Mouse (Mus musculus) limb, embryonic 12.5 days (tissue): ENCODE measurements around the gene Pkm. TPM values are rescaled to one million over a fixed set of nuclear protein-coding genes. Genes with fewer than 3 reads are reported as not detected.
A peak's percentile ranks its signal among the peaks of the same experiment; 100 is the strongest.

ENCODE experiments used
- ATAC-seq: fragments of 200-750 bp; cut with Nextera tagmentation; 2 replicates; pipeline ENCODE4 v1.8.0; 2017; ENCODE audit warnings: low read depth, moderate TSS enrichment; ENCODE audit not compliant: insufficient number of reproducible peaks, insufficient read depth, low FRiP score, low TSS enrichment
- H3K27ac ChIP-seq: fragments of 300-500 bp; sonication (generic); 2 replicates; pipeline ENCODE4 v1.5.1; 2016; ENCODE audit warnings: mild to moderate bottlenecking, moderate library complexity
- H3K27me3 ChIP-seq: fragments of 300-500 bp; sonication (generic); 2 replicates; pipeline ENCODE4 v1.6.1; 2016; ENCODE audit warnings: mild to moderate bottlenecking, moderate library complexity
- H3K36me3 ChIP-seq: fragments of 300-500 bp; sonication (generic); 2 replicates; pipeline ENCODE4 v1.6.1; 2016; ENCODE audit warnings: mild to moderate bottlenecking, moderate library complexity
- H3K4me1 ChIP-seq: fragments of 300-500 bp; sonication (generic); replicated peaks from 2 replicates; pipeline ENCODE4 v1.6.1; 2016
- H3K4me2 ChIP-seq: fragments of 300-500 bp; sonication (generic); 2 replicates; pipeline ENCODE4 v1.6.1; 2016; ENCODE audit warnings: mild to moderate bottlenecking, moderate library complexity
- H3K4me3 ChIP-seq: fragments of 300-500 bp; sonication (generic); replicated peaks from 2 replicates; pipeline ENCODE4 v1.5.1; 2016; ENCODE audit warnings: mild to moderate bottlenecking
- H3K9ac ChIP-seq: fragments of 300-500 bp; sonication (generic); replicated peaks from 2 replicates; pipeline ENCODE4 v1.6.1; 2016; ENCODE audit warnings: mild to moderate bottlenecking, moderate library complexity
- H3K9me3 ChIP-seq: fragments of 300-500 bp; sonication (generic); 2 replicates; pipeline ENCODE4 v1.6.1; 2016; ENCODE audit warnings: mild to moderate bottlenecking, moderate library complexity
- WGBS: fragments of 180-500 bp; shearing (Covaris S2); methylation state at CpG from one replicate; pipeline ENCODE4 v1.1.7; 2016; 5-methylcytosine and 5-hydroxymethylcytosine counted together
- polyA plus RNA-seq: library from polyadenylated mRNA; unstranded; fragments of >200 nt; fragmentation: Nextera tagmentation; extraction: Ambion mirVana; gene quantifications from 2 replicates; pipeline ENCODE4 v1.2.1, GENCODE M21; 2016

Gene Pkm
- polyA plus RNA-seq, 1 experiment from 2014 or later, result 1,668 TPM

DNA sequence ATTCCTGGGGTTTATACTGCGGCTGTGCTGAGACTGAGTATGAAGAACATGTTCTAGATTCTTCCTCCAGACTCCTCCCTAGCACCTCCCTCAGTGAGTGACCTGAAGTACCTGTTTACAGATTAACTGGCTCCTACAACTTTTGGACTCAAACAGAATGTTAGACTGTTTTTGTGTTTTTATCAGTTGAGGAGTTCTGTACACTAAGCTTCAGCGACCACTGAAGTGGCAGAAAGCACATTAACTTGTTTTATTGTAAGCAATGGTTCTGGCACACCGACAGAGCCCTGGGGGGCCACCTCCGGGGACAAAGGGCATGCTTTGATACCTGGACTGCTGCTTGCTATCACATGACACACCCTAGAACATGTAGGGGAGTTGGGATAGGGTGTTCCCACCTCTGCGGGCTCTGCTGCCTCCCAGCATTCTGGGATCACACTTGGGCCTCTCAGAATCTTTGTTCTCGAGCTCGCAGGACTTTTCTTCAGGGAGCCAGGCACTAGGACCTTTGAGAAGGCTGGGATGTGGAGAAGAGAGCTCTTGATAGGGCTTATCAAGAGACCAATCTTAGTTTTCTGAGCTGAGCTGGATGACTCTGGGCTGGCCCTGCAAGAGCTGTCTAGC is 60.2 kb downstream of the Pkm start:
- no peak for ATAC-seq
- Histone ChIP-seq H3K4me2 (no peak overlapping the region), H3K9ac (no peak overlapping the region), H3K27me3 (no peaks in the 10 kb centered on the region), H3K9me3 (no peaks in the 10 kb centered on the region), H3K27ac (no peak overlapping the region), H3K36me3 (no peaks in the 10 kb centered on the region), H3K4me3 (no peak overlapping the region), H3K4me1 (no peaks in the 10 kb centered on the region)
- WGBS, result 76% methylated on average over 7 of the region's 7 CpGs

GRCm38 (mm10) chr9:59718237-59718636 is 62.1 kb downstream of the Pkm start:
- 87% methylated on average over 4 of the region's 4 CpGs for WGBS
- H3K27ac ChIP-seq, result no peak overlapping the region
- no peak for ATAC-seq
- no peak overlapping the region for H3K4me2 ChIP-seq
- H3K36me3 ChIP-seq, result no peaks in the 10 kb centered on the region
- H3K4me3 ChIP-seq, result no peak overlapping the region
- no peak overlapping the region for H3K9ac ChIP-seq
- peaks cover 2% of the 10 kb centered on the region; the same call in 1 of the 2 replicates for H3K27me3 ChIP-seq
- H3K9me3 ChIP-seq, result no peaks in the 10 kb centered on the region
- peaks cover 1% of the 10 kb centered on the region for H3K4me1 ChIP-seq

DNA sequence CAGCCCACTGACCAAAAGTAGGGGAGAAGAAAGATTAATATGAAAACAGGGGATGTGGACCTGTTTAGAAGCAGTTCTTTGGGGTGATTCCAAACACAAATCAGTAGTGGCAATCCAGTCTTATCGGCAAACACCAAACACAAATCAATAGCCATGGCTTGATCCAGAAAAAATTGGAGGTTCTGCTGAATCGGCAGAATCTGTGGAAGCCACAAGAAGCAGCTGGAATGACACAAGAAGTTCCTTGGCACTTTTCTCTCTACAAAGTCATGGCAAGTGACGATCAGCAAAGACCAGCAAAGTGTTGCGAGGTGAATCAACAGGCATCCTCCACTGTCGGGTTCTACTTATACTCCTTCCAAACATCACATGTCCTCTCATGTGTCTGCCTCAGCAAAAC is 65.0 kb downstream of the Pkm start:
- WGBS, result 85% methylated on average over 5 of the region's 5 CpGs

DNA sequence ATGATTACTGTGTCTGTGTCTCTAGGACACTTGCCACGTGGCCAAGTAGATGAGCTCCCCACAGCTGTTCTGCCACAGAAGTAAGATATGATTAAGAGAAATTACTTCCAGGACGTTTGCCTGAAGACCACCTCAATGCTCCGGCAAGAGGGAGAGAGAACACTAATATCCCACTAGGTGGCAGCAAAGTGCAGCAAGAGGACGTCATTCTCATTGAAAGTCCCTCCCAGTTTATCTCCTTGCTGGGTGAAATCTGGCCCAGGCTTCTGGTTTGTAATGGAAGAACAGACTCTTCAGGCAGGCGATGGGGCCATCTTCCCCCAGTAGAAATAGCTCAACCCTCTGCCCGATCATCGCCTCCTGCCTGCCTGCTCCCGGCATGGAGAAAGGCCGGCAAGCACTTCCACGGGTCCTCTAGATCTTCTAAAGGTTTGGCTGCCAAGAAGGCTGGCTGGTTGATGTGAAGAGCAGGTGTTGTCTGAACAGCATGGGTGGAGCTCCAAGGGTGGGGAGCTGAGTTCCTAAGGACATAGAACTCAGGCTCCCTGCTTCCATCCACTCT is 67.0 kb downstream of the Pkm start:
- Histone ChIP-seq H3K36me3 (no peaks in the 10 kb centered on the region), H3K9me3 (no peaks in the 10 kb centered on the region), H3K4me3 (no peak overlapping the region), H3K4me1 (peaks cover 12% of the 10 kb centered on the region), H3K4me2 (peak overlapping the region; percentile 44), H3K9ac (no peak overlapping the region), H3K27ac (peak overlapping the region; percentile 75), H3K27me3 (peaks cover 2% of the 10 kb centered on the region; the same call in 1 of the 2 replicates)
- no peak for ATAC-seq
- 18% methylated on average over 10 of the region's 10 CpGs for WGBS

More for the DNA sequence above, 65.0 kb downstream of the Pkm start:
- ATAC-seq, result no peak
- Histone ChIP-seq H3K36me3 (no peaks in the 10 kb centered on the region), H3K4me3 (no peak overlapping the region), H3K27ac (no peak overlapping the region), H3K9ac (no peak overlapping the region), H3K4me1 (peaks cover 12% of the 10 kb centered on the region), H3K4me2 (no peak overlapping the region), H3K9me3 (no peaks in the 10 kb centered on the region), H3K27me3 (peaks cover 2% of the 10 kb centered on the region; the same call in 1 of the 2 replicates)

DNA sequence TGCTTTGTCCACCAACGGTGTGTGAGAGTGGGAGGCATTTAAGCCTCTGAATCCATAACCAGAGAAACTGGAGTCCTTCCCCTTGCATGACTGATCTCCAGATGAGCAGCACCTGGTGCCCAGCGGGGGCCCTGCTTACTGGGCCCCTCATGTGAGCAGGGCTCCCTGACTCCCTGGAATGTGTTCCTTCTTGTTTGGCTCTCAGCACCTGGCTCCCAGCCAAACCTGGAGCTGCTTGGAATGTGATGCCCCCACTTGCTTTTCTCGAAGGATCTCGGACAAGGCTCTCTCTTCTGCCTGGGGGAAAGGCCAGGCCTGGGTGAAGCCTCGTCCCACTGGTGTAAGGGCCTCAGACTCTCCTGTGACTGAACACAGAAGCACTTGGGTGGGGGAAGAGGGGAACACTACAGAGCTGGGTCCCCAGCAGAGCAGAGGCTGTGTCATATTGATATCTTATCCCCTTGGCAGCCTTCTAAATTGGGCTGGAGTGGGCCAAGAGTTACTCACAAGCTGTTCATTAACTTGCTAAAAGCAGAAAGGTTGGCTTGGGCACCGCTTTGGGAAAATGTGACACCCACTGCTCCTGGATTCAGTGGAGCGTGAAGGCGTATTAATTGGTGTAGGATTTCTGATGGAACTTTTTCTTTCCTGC is 67.7 kb downstream of the Pkm start:
- WGBS, result 59% methylated on average over 8 of the region's 8 CpGs
- H3K9ac ChIP-seq, result no peak overlapping the region
- H3K27me3 ChIP-seq, result peaks cover 2% of the 10 kb centered on the region; the same call in 1 of the 2 replicates
- ATAC-seq, result no peak
- H3K9me3 ChIP-seq, result no peaks in the 10 kb centered on the region
- H3K36me3 ChIP-seq, result no peaks in the 10 kb centered on the region
- 0 out of 2 replicates have a peak overlapping the region, but pooled peaks have one; percentile 44 for H3K4me2 ChIP-seq
- peaks cover 12% of the 10 kb centered on the region for H3K4me1 ChIP-seq
- no peak overlapping the region for H3K4me3 ChIP-seq
- H3K27ac ChIP-seq, result peak overlapping the region; percentile 75

DNA sequence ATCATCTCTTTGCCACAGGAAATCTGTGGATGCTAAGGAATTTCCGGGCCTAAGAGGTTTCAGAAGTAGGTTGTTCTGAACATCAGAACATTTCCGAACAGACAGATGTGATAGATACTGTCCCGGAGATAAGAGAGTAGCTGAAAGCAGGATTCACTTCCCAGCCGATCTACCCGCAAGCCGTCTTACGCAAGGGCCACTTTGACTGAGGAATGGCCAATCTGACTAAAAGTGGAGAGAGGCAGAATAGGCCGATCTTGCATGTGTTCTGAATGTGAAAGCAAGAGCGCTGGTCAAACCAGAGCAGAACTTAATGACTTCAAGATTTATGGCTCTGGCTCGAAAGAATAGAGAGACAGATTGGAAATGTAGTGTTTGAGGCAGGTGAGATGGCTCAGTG is 69.3 kb downstream of the Pkm start:
- Histone ChIP-seq H3K4me3 (no peak overlapping the region), H3K36me3 (no peaks in the 10 kb centered on the region), H3K9me3 (no peaks in the 10 kb centered on the region), H3K4me2 (no peak overlapping the region), H3K27me3 (peaks cover 2% of the 10 kb centered on the region; the same call in 1 of the 2 replicates), H3K4me1 (peaks cover 12% of the 10 kb centered on the region), H3K9ac (no peak overlapping the region), H3K27ac (no peak overlapping the region)
- WGBS, result 78% methylated on average over 10 of the region's 10 CpGs
- ATAC-seq, result no peak

DNA sequence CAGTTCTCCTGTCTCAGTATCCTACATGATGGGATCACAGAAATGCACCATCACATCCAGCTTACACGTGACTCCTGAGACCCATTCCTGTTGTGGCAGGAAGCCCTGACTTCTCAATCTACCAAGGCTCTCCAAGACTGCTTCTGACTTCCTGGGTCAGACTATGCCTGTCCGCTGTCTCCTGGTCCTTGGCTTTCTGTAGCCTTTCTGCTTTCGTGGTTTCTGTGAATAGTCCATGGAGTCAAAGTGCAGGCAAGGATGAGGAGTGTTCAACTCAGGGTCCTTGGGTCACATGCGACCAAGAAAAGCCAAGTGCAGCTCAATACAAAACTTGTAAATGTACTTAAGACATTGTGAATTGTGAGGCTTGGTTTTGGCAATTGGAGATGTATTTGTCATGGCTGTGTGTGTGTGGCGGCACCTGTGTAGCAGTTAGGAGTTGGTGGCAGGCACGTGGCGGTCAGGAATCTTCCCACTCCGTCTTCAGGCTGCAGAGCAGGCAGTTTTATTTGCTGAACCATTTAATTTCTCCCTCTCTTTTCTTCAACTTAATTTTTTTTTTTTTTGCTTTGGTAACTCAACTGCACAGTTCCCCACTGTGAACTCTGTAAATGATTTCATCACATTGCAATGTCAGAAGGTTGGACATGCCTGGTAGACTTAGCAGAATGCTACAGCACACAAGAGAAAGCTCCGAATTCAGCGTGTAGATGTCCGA is 71.6 kb downstream of the Pkm start:
- ATAC-seq, result no peak
- Histone ChIP-seq H3K4me2 (no peak overlapping the region), H3K9ac (no peak overlapping the region), H3K27ac (no peak overlapping the region), H3K9me3 (no peaks in the 10 kb centered on the region), H3K36me3 (no peaks in the 10 kb centered on the region), H3K4me1 (peaks cover 12% of the 10 kb centered on the region), H3K27me3 (no peaks in the 10 kb centered on the region), H3K4me3 (no peak overlapping the region)
- WGBS, result 85% methylated on average over 11 of the region's 11 CpGs

Other genes with a start within 250 kb of the Pkm start
- gene Arih1, start 169.8 kb upstream of the Pkm start, polyA plus RNA-seq, result 23.8 and 25.3 TPM in 2 replicates
- gene Hexa, start 116.8 kb upstream of the Pkm start, polyA plus RNA-seq, result 49.7 and 53.0 TPM in 2 replicates
- gene Tmem202, start 116.5 kb upstream of the Pkm start, polyA plus RNA-seq, result 0.19 TPM in 1 of 2 replicates, not detected in the other
- gene Celf6, start 78.5 kb upstream of the Pkm start, polyA plus RNA-seq, result 0.26 and 0.39 TPM in 2 replicates
- 29.7 and 31.1 TPM in 2 replicates for gene Parp6, start 39.1 kb upstream of the Pkm start, polyA plus RNA-seq
- 0.24 and 0.88 TPM in 2 replicates for gene Gramd2, start 23.8 kb downstream of the Pkm start, polyA plus RNA-seq
- gene Senp8, start 94.3 kb downstream of the Pkm start, polyA plus RNA-seq, result 11.0 and 14.2 TPM in 2 replicates
- 15.6 and 16.6 TPM in 2 replicates for gene Myo9a, start 94.5 kb downstream of the Pkm start, polyA plus RNA-seq